Mouse (Mus musculus): ENCODE measurements around the gene Tgfbr3. TPM values are rescaled to one million over a fixed set of nuclear protein-coding genes. Genes with fewer than 3 reads are reported as not detected.

Gene Tgfbr3
- polyA plus RNA-seq, 1 experiment from 2014 or later: 38.7 TPM

- Histone ChIP-seq H3K4me1 (peaks cover 72% of the 10 kb centered on the region), H3K27me3 (no peaks in the 10 kb centered on the region), H3K9ac (no peak overlapping the region), H3K9me3 (replicated peaks) (no peaks in the 10 kb centered on the region), H3K4me3 (replicated peaks) (peak overlapping the region; percentile 8; the same call in 1 of the 2 replicates), H3K4me2 (replicated peaks) (peak overlapping the region; percentile 39), H3K36me3 (no peaks in the 10 kb centered on the region), H3K27ac (replicated peaks) (peak overlapping the region; percentile 94)
- WGBS: 14% methylated on average over 8 of the region's 8 CpGs
- peak; percentile 92 for ATAC-seq (ENCODE audit: insufficient number of reproducible peaks, low FRiP score, low TSS enrichment, low read depth)
Measured at GRCm38 (mm10) chr5:107167872-107168300, 121.5 kb downstream of the Tgfbr3 start.

- no peaks in the 10 kb centered on the region for H3K27me3 ChIP-seq
- H3K4me2 ChIP-seq (replicated peaks): peak overlapping the region; percentile 39
- peaks cover 72% of the 10 kb centered on the region for H3K4me1 ChIP-seq
- H3K27ac ChIP-seq (replicated peaks): peak overlapping the region; percentile 94
- H3K9me3 ChIP-seq (replicated peaks): no peaks in the 10 kb centered on the region
- ATAC-seq (ENCODE audit: insufficient number of reproducible peaks, low FRiP score, low TSS enrichment, low read depth): no peak; the same call in 1 of the 2 replicates
- WGBS: 19% methylated on average over 12 of the region's 12 CpGs
- peak overlapping the region; percentile 8; the same call in 1 of the 2 replicates for H3K4me3 ChIP-seq (replicated peaks)
- H3K9ac ChIP-seq: no peak overlapping the region
- H3K36me3 ChIP-seq: no peaks in the 10 kb centered on the region
Measured at GRCm38 (mm10) chr5:107167373-107167772, 122.1 kb downstream of the Tgfbr3 start.

GRCm38 (mm10) chr5:107166659-107167370 lies 122.6 kb downstream of the Tgfbr3 start:
- Histone ChIP-seq H3K4me3 (replicated peaks) (peak overlapping the region; percentile 8; the same call in 1 of the 2 replicates), H3K4me2 (replicated peaks) (peak overlapping the region; percentile 39), H3K9me3 (replicated peaks) (no peaks in the 10 kb centered on the region), H3K4me1 (peaks cover 74% of the 10 kb centered on the region), H3K27me3 (no peaks in the 10 kb centered on the region), H3K9ac (no peak overlapping the region), H3K27ac (replicated peaks) (peak overlapping the region; percentile 94), H3K36me3 (no peaks in the 10 kb centered on the region)
- 45% methylated on average over 11 of the region's 11 CpGs for WGBS
- no peak for ATAC-seq (ENCODE audit: insufficient number of reproducible peaks, low FRiP score, low TSS enrichment, low read depth)

- Histone ChIP-seq H3K4me3 (replicated peaks) (no peak overlapping the region), H3K27me3 (no peaks in the 10 kb centered on the region), H3K9me3 (replicated peaks) (no peaks in the 10 kb centered on the region), H3K4me2 (replicated peaks) (no peak overlapping the region), H3K9ac (no peak overlapping the region), H3K36me3 (no peaks in the 10 kb centered on the region), H3K4me1 (peaks cover 68% of the 10 kb centered on the region), H3K27ac (replicated peaks) (peak overlapping the region; percentile 94; the same call in 1 of the 2 replicates)
- ATAC-seq (ENCODE audit: insufficient number of reproducible peaks, low FRiP score, low TSS enrichment, low read depth): no peak
- 81% methylated on average over 7 of the region's 7 CpGs for WGBS
Measured at GRCm38 (mm10) chr5:107165734-107166133, 123.7 kb downstream of the Tgfbr3 start.

- H3K36me3 ChIP-seq: no peaks in the 10 kb centered on the region
- WGBS: 71% methylated on average over 5 of the region's 5 CpGs
- H3K9ac ChIP-seq: no peak overlapping the region
- ATAC-seq (ENCODE audit: insufficient number of reproducible peaks, low FRiP score, low TSS enrichment, low read depth): no peak
- H3K4me1 ChIP-seq: peaks cover 72% of the 10 kb centered on the region
- H3K4me2 ChIP-seq (replicated peaks): no peak overlapping the region
- no peaks in the 10 kb centered on the region for H3K9me3 ChIP-seq (replicated peaks)
- peak overlapping the region; percentile 77 for H3K27ac ChIP-seq (replicated peaks)
- H3K4me3 ChIP-seq (replicated peaks): no peak overlapping the region
- no peaks in the 10 kb centered on the region for H3K27me3 ChIP-seq
Measured at GRCm38 (mm10) chr5:107165271-107165670, 124.2 kb downstream of the Tgfbr3 start.

- WGBS: 75% methylated on average over 4 of the region's 4 CpGs
- H3K4me1 ChIP-seq: peaks cover 74% of the 10 kb centered on the region
- H3K27ac ChIP-seq (replicated peaks): peak overlapping the region; percentile 77
- no peaks in the 10 kb centered on the region for H3K9me3 ChIP-seq (replicated peaks)
- no peaks in the 10 kb centered on the region for H3K36me3 ChIP-seq
- H3K27me3 ChIP-seq: no peaks in the 10 kb centered on the region
- no peak overlapping the region for H3K9ac ChIP-seq
- no peak for ATAC-seq (ENCODE audit: insufficient number of reproducible peaks, low FRiP score, low TSS enrichment, low read depth)
- no peak overlapping the region for H3K4me2 ChIP-seq (replicated peaks)
- no peak overlapping the region for H3K4me3 ChIP-seq (replicated peaks)
Measured at GRCm38 (mm10) chr5:107164856-107165255, 124.6 kb downstream of the Tgfbr3 start.

GRCm38 (mm10) chr5:107164146-107164545 lies 125.3 kb downstream of the Tgfbr3 start:
- H3K36me3 ChIP-seq: no peaks in the 10 kb centered on the region
- H3K4me3 ChIP-seq (replicated peaks): no peak overlapping the region
- no peak overlapping the region for H3K4me2 ChIP-seq (replicated peaks)
- no peak for ATAC-seq (ENCODE audit: insufficient number of reproducible peaks, low FRiP score, low TSS enrichment, low read depth)
- H3K9me3 ChIP-seq (replicated peaks): no peaks in the 10 kb centered on the region
- no peaks in the 10 kb centered on the region for H3K27me3 ChIP-seq
- 66% methylated on average over 4 of the region's 4 CpGs for WGBS
- peak overlapping the region; percentile 77 for H3K27ac ChIP-seq (replicated peaks)
- H3K9ac ChIP-seq: no peak overlapping the region
- peaks cover 81% of the 10 kb centered on the region for H3K4me1 ChIP-seq

- Histone ChIP-seq H3K27ac (replicated peaks) (peak overlapping the region; percentile 77), H3K27me3 (no peaks in the 10 kb centered on the region), H3K4me2 (replicated peaks) (no peak overlapping the region), H3K4me1 (peaks cover 75% of the 10 kb centered on the region), H3K9me3 (replicated peaks) (no peaks in the 10 kb centered on the region), H3K36me3 (no peaks in the 10 kb centered on the region), H3K4me3 (replicated peaks) (no peak overlapping the region), H3K9ac (no peak overlapping the region)
- ATAC-seq (ENCODE audit: insufficient number of reproducible peaks, low FRiP score, low TSS enrichment, low read depth): no peak
Measured at GRCm38 (mm10) chr5:107163336-107163735, 126.1 kb downstream of the Tgfbr3 start.

GRCm38 (mm10) chr5:107162812-107163211 lies 126.6 kb downstream of the Tgfbr3 start:
- Histone ChIP-seq H3K4me2 (replicated peaks) (no peak overlapping the region), H3K4me3 (replicated peaks) (no peak overlapping the region), H3K27ac (replicated peaks) (peak overlapping the region; percentile 84), H3K9me3 (replicated peaks) (no peaks in the 10 kb centered on the region), H3K9ac (no peak overlapping the region), H3K27me3 (no peaks in the 10 kb centered on the region), H3K36me3 (no peaks in the 10 kb centered on the region), H3K4me1 (peaks cover 70% of the 10 kb centered on the region)
- WGBS: 32% methylated on average over 6 of the region's 6 CpGs
- ATAC-seq (ENCODE audit: insufficient number of reproducible peaks, low FRiP score, low TSS enrichment, low read depth): no peak

- Histone ChIP-seq H3K36me3 (no peaks in the 10 kb centered on the region), H3K4me3 (replicated peaks) (no peak overlapping the region), H3K4me2 (replicated peaks) (no peak overlapping the region), H3K27ac (replicated peaks) (peak overlapping the region; percentile 84), H3K27me3 (no peaks in the 10 kb centered on the region), H3K4me1 (peaks cover 69% of the 10 kb centered on the region), H3K9me3 (replicated peaks) (no peaks in the 10 kb centered on the region), H3K9ac (no peak overlapping the region)
- no peak for ATAC-seq (ENCODE audit: insufficient number of reproducible peaks, low FRiP score, low TSS enrichment, low read depth)
- 55% methylated on average over 4 of the region's 4 CpGs for WGBS
Measured at GRCm38 (mm10) chr5:107162319-107162718, 127.1 kb downstream of the Tgfbr3 start.

GRCm38 (mm10) chr5:107159914-107160890 lies 129.2 kb downstream of the Tgfbr3 start:
- no peaks in the 10 kb centered on the region for H3K9me3 ChIP-seq (replicated peaks)
- no peak overlapping the region for H3K4me2 ChIP-seq (replicated peaks)
- no peaks in the 10 kb centered on the region for H3K27me3 ChIP-seq
- no peak overlapping the region for H3K4me3 ChIP-seq (replicated peaks)
- peak overlapping the region; percentile 73 for H3K27ac ChIP-seq (replicated peaks)
- ATAC-seq (ENCODE audit: insufficient number of reproducible peaks, low FRiP score, low TSS enrichment, low read depth): 0 out of 2 replicates have a peak, but pooled peaks have one; percentile 32
- no peaks in the 10 kb centered on the region for H3K36me3 ChIP-seq
- peaks cover 60% of the 10 kb centered on the region for H3K4me1 ChIP-seq
- 69% methylated on average over 8 of the region's 8 CpGs for WGBS
- no peak overlapping the region for H3K9ac ChIP-seq
